Mouse (Mus musculus): ENCODE data around the gene Rpl10. TPM values are rescaled to one million over a fixed set of nuclear protein-coding genes. Genes with fewer than 3 reads are reported as not detected.
A peak's percentile ranks its signal among the peaks of the same experiment; 100 is the strongest.

Gene Rpl10
- polyA plus RNA-seq, 1 experiment from 2014 or later: 798 TPM

GRCm38 (mm10) chrX:74281732-74282394, 11.3 kb downstream of the Rpl10 start, which contains the start of the genes Taz and Dnase1l1:
Taz (plus strand) TSS chrX:74281912.
Dnase1l1 (minus strand) TSS chrX:74282337.
- Histone ChIP-seq H3K27ac (replicated peaks) (peak within 1 kb of the TSS; percentile 91), H3K4me3 (replicated peaks) (peak within 1 kb of the TSS; percentile 59), H3K9ac (peak within 1 kb of the TSS; percentile 57), H3K27me3 (no peaks in the 10 kb centered on the region), H3K9me3 (replicated peaks) (no peaks in the 10 kb centered on the region), H3K36me3 (no peaks in the 10 kb centered on the region), H3K4me1 (peaks cover 7% of the 10 kb centered on the region; the same call in 1 of the 2 replicates), H3K4me2 (replicated peaks) (peak within 1 kb of the TSS; percentile 62)
- peak; percentile 91 for ATAC-seq (ENCODE audit: insufficient number of reproducible peaks, low FRiP score, low TSS enrichment, low read depth)
- 12% methylated on average over 16 of the region's 16 CpGs for WGBS

DNA sequence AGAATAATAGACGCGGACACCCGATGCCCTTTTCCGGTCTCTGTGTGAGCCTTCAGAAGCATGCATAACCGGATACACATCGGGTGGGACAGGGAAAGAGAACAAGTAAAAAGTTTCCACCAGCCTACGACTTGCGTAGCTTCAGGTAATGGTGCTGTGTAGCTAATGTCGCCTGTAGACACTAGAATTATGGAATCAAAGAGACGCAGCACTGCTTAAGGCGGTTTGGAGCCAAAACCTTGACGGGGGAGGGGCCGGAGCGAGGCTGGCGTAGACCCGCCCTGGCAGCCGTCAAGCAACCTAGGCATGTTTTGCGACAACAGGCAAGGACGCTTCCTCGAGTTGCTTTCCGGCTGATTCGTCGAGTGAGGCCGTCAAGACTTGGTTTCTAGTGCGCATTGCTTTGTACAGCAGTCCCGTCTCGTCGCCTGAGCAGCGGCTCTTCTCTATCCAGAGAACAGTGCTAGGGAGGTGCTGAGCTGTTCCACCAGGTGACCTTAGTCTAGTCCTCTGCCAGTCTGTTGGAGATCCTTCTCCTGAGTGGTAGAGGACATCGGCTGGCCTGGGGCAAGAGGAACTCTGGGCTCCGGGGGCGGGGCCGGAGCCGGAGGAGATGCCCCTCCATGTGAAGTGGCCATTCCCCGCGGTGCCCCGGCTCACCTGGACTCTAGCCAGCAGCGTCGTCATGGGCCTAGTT, 11.9 kb downstream of the Rpl10 start:
- H3K4me2 ChIP-seq (replicated peaks): peak overlapping the region; percentile 62
- H3K27ac ChIP-seq (replicated peaks): peak overlapping the region; percentile 91
- no peaks in the 10 kb centered on the region for H3K27me3 ChIP-seq
- peak overlapping the region; percentile 57 for H3K9ac ChIP-seq
- H3K36me3 ChIP-seq: no peaks in the 10 kb centered on the region
- 20% methylated on average over 39 of the region's 39 CpGs for WGBS
- peak; percentile 76 for ATAC-seq (ENCODE audit: insufficient number of reproducible peaks, low FRiP score, low TSS enrichment, low read depth)
- no peaks in the 10 kb centered on the region for H3K9me3 ChIP-seq (replicated peaks)
- H3K4me3 ChIP-seq (replicated peaks): peak overlapping the region; percentile 59
- peaks cover 7% of the 10 kb centered on the region; the same call in 1 of the 2 replicates for H3K4me1 ChIP-seq

GRCm38 (mm10) chrX:74283092-74283437, 12.5 kb downstream of the Rpl10 start:
- 0 out of 2 replicates have a peak, but pooled peaks cover 3% of the 10 kb centered on the region for H3K36me3 ChIP-seq
- peak overlapping the region; percentile 91 for H3K27ac ChIP-seq (replicated peaks)
- no peaks in the 10 kb centered on the region for H3K27me3 ChIP-seq
- peaks cover 7% of the 10 kb centered on the region; the same call in 1 of the 2 replicates for H3K4me1 ChIP-seq
- no peak for ATAC-seq (ENCODE audit: insufficient number of reproducible peaks, low FRiP score, low TSS enrichment, low read depth)
- peak overlapping the region; percentile 57 for H3K9ac ChIP-seq
- H3K4me3 ChIP-seq (replicated peaks): peak overlapping the region; percentile 59
- peak overlapping the region; percentile 62 for H3K4me2 ChIP-seq (replicated peaks)
- no peaks in the 10 kb centered on the region for H3K9me3 ChIP-seq (replicated peaks)
- WGBS: 35% methylated on average over 5 of the region's 5 CpGs

DNA sequence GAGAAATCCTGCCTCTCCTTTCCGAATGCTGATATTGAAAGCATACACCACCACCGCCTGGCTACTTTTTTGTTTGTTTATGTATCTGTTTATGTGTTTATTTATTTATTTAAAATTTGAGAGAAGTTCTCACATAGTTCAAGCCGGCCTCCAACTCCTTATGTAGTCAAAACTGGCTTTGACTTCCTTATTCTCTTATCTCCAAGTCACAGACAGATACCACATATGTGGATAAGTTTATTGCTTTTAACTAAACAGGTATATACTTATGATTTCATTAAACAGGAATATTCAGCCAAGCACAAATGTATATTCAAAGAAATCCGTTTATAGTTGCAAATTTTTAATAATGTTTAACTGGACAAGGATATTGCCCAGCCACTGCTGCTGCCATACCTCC, 22.8 kb downstream of the Rpl10 start:
- Histone ChIP-seq H3K4me3 (replicated peaks) (no peak overlapping the region), H3K36me3 (no peaks in the 10 kb centered on the region), H3K4me1 (no peaks in the 10 kb centered on the region), H3K9me3 (replicated peaks) (no peaks in the 10 kb centered on the region), H3K27me3 (no peaks in the 10 kb centered on the region), H3K9ac (no peak overlapping the region), H3K4me2 (replicated peaks) (no peak overlapping the region), H3K27ac (replicated peaks) (no peak overlapping the region)
- ATAC-seq (ENCODE audit: insufficient number of reproducible peaks, low FRiP score, low TSS enrichment, low read depth): no peak
- 83% methylated on average over 4 of the region's 4 CpGs for WGBS

- 17% methylated on average over 37 of the region's 37 CpGs for WGBS
- Histone ChIP-seq H3K9ac (peak within 1 kb of the TSS; percentile 54), H3K4me2 (replicated peaks) (peak within 1 kb of the TSS; percentile 53), H3K4me3 (replicated peaks) (peak within 1 kb of the TSS; percentile 63), H3K27me3 (no peaks in the 10 kb centered on the region), H3K4me1 (no peaks in the 10 kb centered on the region), H3K36me3 (peaks cover 1% of the 10 kb centered on the region; the same call in 1 of the 2 replicates), H3K9me3 (replicated peaks) (no peaks in the 10 kb centered on the region), H3K27ac (replicated peaks) (peak within 1 kb of the TSS; percentile 68)
- ATAC-seq (ENCODE audit: insufficient number of reproducible peaks, low FRiP score, low TSS enrichment, low read depth): peak; percentile 98
These were observed 26.2 kb downstream of the Rpl10 start, which contains the start of gene Atp6ap1 for GRCm38 (mm10) chrX:74296538-74297448. Atp6ap1 (plus strand) TSS chrX:74297097.

DNA sequence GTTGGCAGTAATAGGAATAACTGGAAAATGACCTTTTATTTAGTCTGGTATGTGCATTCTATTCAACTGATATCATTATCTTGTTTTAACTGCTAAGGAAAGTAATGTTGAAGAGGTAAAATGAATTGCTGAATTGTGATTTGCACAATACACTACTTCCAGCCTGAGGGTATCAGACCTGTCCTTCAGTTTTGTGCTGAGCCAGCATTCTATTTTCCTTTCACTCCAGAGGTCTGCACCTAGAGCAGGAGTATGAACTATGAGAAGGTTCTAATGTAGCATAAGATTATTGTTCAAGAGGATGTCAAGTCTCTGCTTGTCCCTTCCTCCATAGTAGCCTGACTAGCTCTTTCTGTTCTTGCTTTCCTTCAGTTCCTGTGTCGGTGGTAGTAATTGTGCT, 27.7 kb downstream of the Rpl10 start:
- peaks cover 13% of the 10 kb centered on the region; the same call in 1 of the 2 replicates for H3K36me3 ChIP-seq
- no peak overlapping the region for H3K27ac ChIP-seq (replicated peaks)
- no peaks in the 10 kb centered on the region for H3K9me3 ChIP-seq (replicated peaks)
- no peaks in the 10 kb centered on the region for H3K4me1 ChIP-seq
- no peak overlapping the region for H3K4me3 ChIP-seq (replicated peaks)
- no peak for ATAC-seq (ENCODE audit: insufficient number of reproducible peaks, low FRiP score, low TSS enrichment, low read depth)
- no peak overlapping the region for H3K9ac ChIP-seq
- WGBS: 72% methylated on average over 1 of the region's 1 CpGs
- no peaks in the 10 kb centered on the region for H3K27me3 ChIP-seq
- no peak overlapping the region for H3K4me2 ChIP-seq (replicated peaks)

DNA sequence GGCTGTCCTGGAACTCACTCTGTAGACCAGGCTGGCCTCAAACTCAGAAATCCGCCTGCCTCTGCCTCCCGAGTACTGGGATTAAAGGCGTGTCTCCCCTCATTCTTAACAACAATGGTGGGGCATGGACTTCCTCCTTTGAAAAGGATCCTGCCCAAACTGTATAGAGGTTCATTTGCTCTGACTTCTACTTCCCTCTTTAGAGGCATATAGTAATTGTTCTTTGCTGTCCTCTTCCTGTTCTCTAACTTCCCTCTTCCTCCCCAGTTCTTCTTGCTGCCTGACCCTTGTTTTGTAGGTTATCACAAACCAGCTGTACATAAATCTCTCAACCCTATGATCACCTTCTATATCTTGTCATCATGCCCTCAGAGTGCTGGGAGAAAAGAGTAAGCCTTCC, 29.1 kb downstream of the Rpl10 start:
- Histone ChIP-seq H3K9ac (no peak overlapping the region), H3K27me3 (no peaks in the 10 kb centered on the region), H3K36me3 (peaks cover 17% of the 10 kb centered on the region; the same call in 1 of the 2 replicates), H3K27ac (replicated peaks) (no peak overlapping the region), H3K4me2 (replicated peaks) (no peak overlapping the region), H3K9me3 (replicated peaks) (no peaks in the 10 kb centered on the region), H3K4me3 (replicated peaks) (no peak overlapping the region), H3K4me1 (no peaks in the 10 kb centered on the region)
- no peak for ATAC-seq (ENCODE audit: insufficient number of reproducible peaks, low FRiP score, low TSS enrichment, low read depth)
- 77% methylated on average over 3 of the region's 3 CpGs for WGBS

- peak within 1 kb of the TSS; percentile 90 for H3K27ac ChIP-seq (replicated peaks)
- peak within 1 kb of the TSS; percentile 52 for H3K9ac ChIP-seq
- peak within 1 kb of the TSS; percentile 56 for H3K4me3 ChIP-seq (replicated peaks)
- ATAC-seq (ENCODE audit: insufficient number of reproducible peaks, low FRiP score, low TSS enrichment, low read depth): peak; percentile 83
- peaks cover 2% of the 10 kb centered on the region; the same call in 1 of the 2 replicates for H3K4me1 ChIP-seq
- H3K9me3 ChIP-seq (replicated peaks): no peaks in the 10 kb centered on the region
- WGBS: 8% methylated on average over 40 of the region's 41 CpGs
- H3K27me3 ChIP-seq: no peaks in the 10 kb centered on the region
- H3K36me3 ChIP-seq: peaks cover 31% of the 10 kb centered on the region; the same call in 1 of the 2 replicates
- peak within 1 kb of the TSS; percentile 53 for H3K4me2 ChIP-seq (replicated peaks)
These were observed 34.5 kb downstream of the Rpl10 start, which contains the start of gene Gdi1 for GRCm38 (mm10) chrX:74304867-74305700. Gdi1 (plus strand) TSS chrX:74304998.

GRCm38 (mm10) chrX:74312540-74313464, 42.2 kb downstream of the Rpl10 start, which contains the start of gene Fam50a:
Fam50a (plus strand) TSS chrX:74313033.
- no peaks in the 10 kb centered on the region for H3K27me3 ChIP-seq
- ATAC-seq (ENCODE audit: insufficient number of reproducible peaks, low FRiP score, low TSS enrichment, low read depth): peak; percentile 96
- WGBS: 10% methylated on average over 59 of the region's 59 CpGs
- peak within 1 kb of the TSS; percentile 86 for H3K27ac ChIP-seq (replicated peaks)
- no peaks in the 10 kb centered on the region for H3K9me3 ChIP-seq (replicated peaks)
- H3K4me2 ChIP-seq (replicated peaks): peak within 1 kb of the TSS; percentile 69
- H3K36me3 ChIP-seq: peaks cover 9% of the 10 kb centered on the region; the same call in 1 of the 2 replicates
- no peaks in the 10 kb centered on the region for H3K4me1 ChIP-seq
- H3K9ac ChIP-seq: peak within 1 kb of the TSS; percentile 58
- peak within 1 kb of the TSS; percentile 64 for H3K4me3 ChIP-seq (replicated peaks)
